In genomic region chr3:86040286-86041201, GRCm38 (mm10) we compare ENCODE assay signal across 9 mouse cellular contexts. TPM values are rescaled to one million over a fixed set of nuclear protein-coding genes. Genes with fewer than 3 reads are reported as not detected.
DNase-seq lines count a peak whose midpoint lies in the region; ATAC-seq and TF ChIP-seq lines count a peak whose summit lies in the region.
"Had no signal": no experiment of that assay in that cellular context is flagged by ENCODE, and none has a peak within 500 bp of the region (broad histone marks: within the 10 kb centered on the region; RNA-seq: fewer than 3 reads in every experiment).

No protein-coding gene starts in this region.

- H3K36me3 ChIP-seq in liver, adult 2 months (ENCODE audit: control insufficient read depth, insufficient read depth, low read length): peaks cover 7% of the 10 kb centered on the region; the same call in 1 of the 2 replicates
- no peaks in the 10 kb centered on the region; the same call in 1 of the 2 replicates for H3K36me3 ChIP-seq in liver, embryonic 11.5 days (ENCODE audit: control insufficient read depth, insufficient read depth, low read length)
- peaks cover 7% of the 10 kb centered on the region; the same call in 1 of the 2 replicates for H3K36me3 ChIP-seq in intestine, embryonic 15.5 days
- no peaks in the 10 kb centered on the region for H3K36me3 ChIP-seq in midbrain, postnatal 0 days (ENCODE audit: insufficient read depth, low read length)

- H3K27me3 ChIP-seq in liver, adult 2 months (ENCODE audit: control insufficient read depth, insufficient read depth, low read length): no peaks in the 10 kb centered on the region
- H3K27me3 ChIP-seq in liver, embryonic 11.5 days (replicated peaks; ENCODE audit: control insufficient read depth, insufficient read depth, low read length): no peaks in the 10 kb centered on the region
- H3K27me3 ChIP-seq in intestine, embryonic 15.5 days (replicated peaks): no peaks in the 10 kb centered on the region
- no peaks in the 10 kb centered on the region for H3K27me3 ChIP-seq in midbrain, postnatal 0 days (ENCODE audit: insufficient read depth, low read length)
- H3K27me3 ChIP-seq: liver, embryonic 12.5 days had no signal

- no peak overlapping the region for H3K4me2 ChIP-seq in liver, embryonic 11.5 days
- peak overlapping the region; percentile 12; the same call in 1 of the 2 replicates for H3K4me2 ChIP-seq in intestine, embryonic 15.5 days (replicated peaks)
- no peak overlapping the region for H3K4me2 ChIP-seq in midbrain, postnatal 0 days (ENCODE audit: low read depth, low read length, poor library complexity, severe bottlenecking)
- H3K4me2 ChIP-seq: liver, embryonic 12.5 days had no signal

- H3K9me3 ChIP-seq in liver, embryonic 11.5 days (ENCODE audit: control insufficient read depth, low read length): no peaks in the 10 kb centered on the region
- no peaks in the 10 kb centered on the region for H3K9me3 ChIP-seq in intestine, embryonic 15.5 days
- H3K9me3 ChIP-seq in midbrain, postnatal 0 days (ENCODE audit: low read length): no peaks in the 10 kb centered on the region
- H3K9me3 ChIP-seq: liver, embryonic 12.5 days had no signal

- H3K27ac ChIP-seq in liver, adult 2 months (replicated peaks; ENCODE audit: insufficient read depth, low read depth, low read length): no peak overlapping the region
- no peak overlapping the region for H3K27ac ChIP-seq in liver, embryonic 11.5 days (ENCODE audit: low read depth, low read length)
- peak overlapping the region; percentile 45 for H3K27ac ChIP-seq in intestine, embryonic 15.5 days
- H3K27ac ChIP-seq in midbrain, postnatal 0 days (ENCODE audit: low read depth, low read length): no peak overlapping the region
- H3K27ac ChIP-seq: liver, embryonic 12.5 days had no signal

- 82% methylated on average over 14 of the region's 14 CpGs for WGBS in liver, adult 2 months
- WGBS in liver, embryonic 11.5 days: 74% methylated on average over 14 of the region's 14 CpGs
- 34% methylated on average over 14 of the region's 14 CpGs for WGBS in intestine, embryonic 15.5 days
- WGBS in midbrain, postnatal 0 days: 64% methylated on average over 14 of the region's 14 CpGs

- no peaks in the 10 kb centered on the region for H3K79me2 ChIP-seq in liver, adult 2 months (ENCODE audit: control insufficient read depth, insufficient read depth, low read length)

- TF ChIP-seq CTCF in liver, adult 2 months (IDR thresholded peaks at IDR 0.05; ENCODE audit: low read depth, low read length): no peak
- TF ChIP-seq CTCF in midbrain, postnatal 0 days (IDR thresholded peaks at IDR 0.05): no peak

- no peak overlapping the region for H3K9ac ChIP-seq in liver, adult 2 months (ENCODE audit: low read depth, low read length)
- no peak overlapping the region for H3K9ac ChIP-seq in liver, embryonic 11.5 days (ENCODE audit: low read depth, low read length)
- H3K9ac ChIP-seq in intestine, embryonic 15.5 days: no peak overlapping the region
- no peak overlapping the region for H3K9ac ChIP-seq in midbrain, postnatal 0 days (replicated peaks; ENCODE audit: low read length, poor library complexity, severe bottlenecking)
- H3K9ac ChIP-seq: liver, embryonic 12.5 days had no signal

- no peak overlapping the region for H3K4me3 ChIP-seq in liver, adult 2 months (ENCODE audit: insufficient read depth, low read depth, low read length)
- no peak overlapping the region for H3K4me3 ChIP-seq in liver, embryonic 11.5 days (ENCODE audit: low read depth, low read length)
- H3K4me3 ChIP-seq in intestine, embryonic 15.5 days (replicated peaks): no peak overlapping the region
- no peak overlapping the region for H3K4me3 ChIP-seq in midbrain, postnatal 0 days (ENCODE audit: low read depth, low read length)
- H3K4me3 ChIP-seq: liver, embryonic 12.5 days had no signal

- no peaks in the 10 kb centered on the region for H3K4me1 ChIP-seq in liver, adult 2 months (ENCODE audit: control insufficient read depth, insufficient read depth, low read length)
- peaks cover 3% of the 10 kb centered on the region; the same call in 1 of the 2 replicates for H3K4me1 ChIP-seq in liver, embryonic 11.5 days (replicated peaks; ENCODE audit: control insufficient read depth, insufficient read depth, low read length)
- H3K4me1 ChIP-seq in intestine, embryonic 15.5 days (replicated peaks): peaks cover 9% of the 10 kb centered on the region; the same call in 1 of the 2 replicates
- peaks cover 7% of the 10 kb centered on the region; the same call in 1 of the 2 replicates for H3K4me1 ChIP-seq in midbrain, postnatal 0 days (ENCODE audit: insufficient read depth, low read length)

- peak; percentile 29 for DNase-seq in liver, adult 2 months (ENCODE audit: extremely low read depth, low read depth, low spot score)
- DNase-seq in liver, embryonic 11.5 days (ENCODE audit: low spot score): no peak
- peak; percentile 82 for DNase-seq in fibroblast of lung, adult 2 months (ENCODE audit: low read depth)
- peak; percentile 76 for DNase-seq in skeletal muscle tissue, adult 2 months (ENCODE audit: low read depth, low spot score)
- no peak for DNase-seq in midbrain, postnatal 0 days (ENCODE audit: low spot score)
- no peak for DNase-seq in embryo, embryonic 10 days (ENCODE audit: low spot score)

- no peak for TF ChIP-seq POLR2A in liver, adult 2 months (IDR thresholded peaks at IDR 0.05; ENCODE audit: extremely low read depth, insufficient read depth, low read length)

- no peak for ATAC-seq in liver, embryonic 11.5 days (replicated peaks; ENCODE audit: low FRiP score)
- peak; percentile 82 for ATAC-seq in intestine, embryonic 15.5 days
- ATAC-seq in midbrain, postnatal 0 days (ENCODE audit: low FRiP score): no peak
- ATAC-seq in megakaryocyte progenitor cell, adult 5-6 weeks (replicated peaks; ENCODE audit: poor library complexity): no peak
- ATAC-seq: liver, embryonic 12.5 days had no signal

RNA-seq across cellular contexts. Expression of gene Prss48, which starts 38.3 kb away (rescaled TPM):
- total RNA-seq in liver, adult 2 months (2014; rRNA removed): not detected in 2 replicates
- not detected in 2 replicates for polyA plus RNA-seq in liver, adult 2 months (2012; rRNA removed)
- polyA plus RNA-seq in liver, embryonic 11.5 days (2014; fragmentation: Nextera tagmentation; extraction: Ambion mirVana): 0.30 TPM in 1 of 2 replicates, not detected in the other
- 0.15 and 0.47 TPM in 2 replicates for polyA plus RNA-seq in intestine, embryonic 15.5 days (2015; fragmentation: Nextera tagmentation; extraction: Ambion mirVana)
- not detected in 2 replicates for total RNA-seq in midbrain, postnatal 0 days (2014; rRNA removed)
- not detected in 2 replicates for polyA plus RNA-seq in midbrain, postnatal 0 days (2015; fragmentation: Nextera tagmentation; extraction: Ambion mirVana)
- not detected in 2 replicates for total RNA-seq in megakaryocyte progenitor cell, adult 5-6 weeks (2015)
- total RNA-seq in megakaryocyte progenitor cell, adult 5-6 weeks (2017): not detected in 2 replicates
- polyA plus RNA-seq: liver, embryonic 12.5 days had no signal

Comparison
In these comparisons a context has a peak if more than half of its experiments do, and no peak if none do; other contexts are left out.
1. DNase-seq: peak in liver, adult 2 months (single experiment), fibroblast of lung, adult 2 months (single experiment) and skeletal muscle tissue, adult 2 months (single experiment); none in liver, embryonic 11.5 days (single experiment), midbrain, postnatal 0 days (single experiment) and embryo, embryonic 10 days (single experiment).